Mouse (Mus musculus) gastrocnemius, postnatal 10 days (tissue): ENCODE results near the gene Fryl. TPM values are rescaled to one million over a fixed set of nuclear protein-coding genes. Genes with fewer than 3 reads are reported as not detected.

ENCODE experiments used
- DNase-seq: peaks from one replicate; pipeline ENCODE4 v3.0.0; 2021; ENCODE audit warnings: mixed read lengths
- total RNA-seq, 2 experiments: library from RNA; stranded (reverse); gene quantifications; 2 replicates each; pipeline ENCODE4 v1.2.3; 2021

Fryl gene
- total RNA-seq, 2 experiments from 2014 or later = 23.8 to 36.4 TPM

DNA sequence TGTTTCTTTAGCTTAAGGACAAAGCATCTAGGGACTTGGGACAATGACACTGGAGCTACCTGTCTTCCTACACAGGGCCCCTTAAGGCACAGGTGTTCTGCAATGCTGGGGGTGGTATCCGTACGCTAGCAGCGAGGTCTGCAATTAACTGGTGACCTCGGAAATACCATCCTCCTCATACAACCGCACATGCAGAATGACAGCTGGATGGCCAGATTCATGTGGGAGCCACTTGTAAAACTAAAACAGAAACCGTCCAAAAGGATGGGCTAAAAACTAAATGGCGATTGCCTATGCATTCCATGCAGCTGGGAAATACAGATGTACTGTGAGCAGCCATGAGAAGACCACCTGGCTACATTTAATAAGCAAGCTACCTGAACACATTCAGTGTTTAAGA, 34.6 kb downstream of the Fryl start:
- no peak for DNase-seq

DNA sequence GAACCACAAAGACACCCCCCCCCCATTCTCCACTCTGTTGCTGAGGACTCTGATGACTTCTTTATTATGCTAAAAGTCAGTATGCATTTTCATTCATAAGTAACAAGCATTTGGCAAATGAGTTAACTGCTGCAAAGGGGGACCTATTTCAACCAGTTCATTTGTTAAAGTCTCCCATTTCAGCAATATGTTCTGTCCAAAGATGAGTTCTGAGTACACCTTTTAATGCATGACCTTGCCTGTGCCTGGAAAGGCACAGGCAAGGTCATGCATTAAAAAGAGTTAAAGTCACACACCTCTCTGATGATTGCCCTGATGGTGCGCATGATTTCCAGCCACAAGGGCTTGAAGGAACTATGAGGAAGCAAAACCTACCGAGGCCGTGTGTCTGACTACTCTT, 36.7 kb downstream of the Fryl start:
- DNase-seq = no peak

DNA sequence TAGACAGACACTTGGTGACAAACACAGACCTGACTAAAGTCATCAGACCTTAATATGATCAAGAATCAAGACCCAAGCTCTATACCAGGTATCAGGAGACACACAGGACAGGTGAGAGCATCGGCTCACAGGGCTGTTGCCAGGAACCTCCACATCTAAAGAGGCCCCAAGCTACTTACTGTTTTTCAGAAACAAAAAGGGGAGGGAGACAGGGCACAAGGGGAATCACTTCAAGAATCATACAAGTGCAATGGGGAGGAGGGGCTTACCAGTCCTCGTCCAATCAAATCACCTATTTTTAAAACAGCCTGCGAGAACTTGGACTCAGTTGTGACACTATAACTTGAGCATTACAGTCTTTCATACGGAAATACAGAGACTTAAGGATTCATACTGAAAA, 38.4 kb downstream of the Fryl start:
- DNase-seq = no peak

DNA sequence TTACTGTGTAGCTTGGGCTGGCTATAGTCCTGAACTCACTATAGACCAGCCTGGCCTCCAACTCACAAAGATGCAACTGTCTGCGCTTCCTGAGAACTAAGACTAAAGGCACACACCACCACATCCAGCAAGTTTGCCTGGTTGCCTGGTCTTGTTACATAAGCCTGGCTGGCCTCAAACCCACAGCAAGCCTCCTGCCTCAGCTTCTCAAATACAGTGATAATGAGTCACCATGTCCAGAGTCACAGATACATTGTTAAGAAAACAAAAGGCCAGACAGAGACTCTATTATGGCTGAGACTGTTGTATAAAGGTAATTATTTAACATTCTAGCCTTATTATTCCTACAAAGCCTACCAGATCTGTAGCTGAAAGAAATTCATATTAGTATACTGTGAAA, 39.3 kb downstream of the Fryl start:
- DNase-seq = no peak

DNA sequence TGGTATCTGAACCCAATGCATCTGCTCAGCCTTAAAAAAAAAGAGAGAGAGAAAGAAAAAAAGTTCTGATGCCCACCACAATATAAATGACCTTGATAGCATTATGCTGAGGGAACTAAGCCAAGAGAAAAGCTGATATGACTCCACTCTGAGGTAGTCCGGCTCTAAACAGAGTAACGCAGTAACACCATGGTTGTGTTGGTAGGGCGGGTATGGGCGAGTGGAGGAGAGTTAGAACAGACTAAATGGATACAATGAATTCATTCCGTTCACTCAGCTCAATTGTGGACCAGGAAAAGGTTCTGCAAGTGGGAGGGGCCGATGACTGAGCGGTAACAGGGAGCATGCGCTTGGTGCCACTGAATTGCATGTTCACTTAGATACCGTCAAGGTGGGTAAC, 40.4 kb downstream of the Fryl start:
- DNase-seq = no peak

DNA sequence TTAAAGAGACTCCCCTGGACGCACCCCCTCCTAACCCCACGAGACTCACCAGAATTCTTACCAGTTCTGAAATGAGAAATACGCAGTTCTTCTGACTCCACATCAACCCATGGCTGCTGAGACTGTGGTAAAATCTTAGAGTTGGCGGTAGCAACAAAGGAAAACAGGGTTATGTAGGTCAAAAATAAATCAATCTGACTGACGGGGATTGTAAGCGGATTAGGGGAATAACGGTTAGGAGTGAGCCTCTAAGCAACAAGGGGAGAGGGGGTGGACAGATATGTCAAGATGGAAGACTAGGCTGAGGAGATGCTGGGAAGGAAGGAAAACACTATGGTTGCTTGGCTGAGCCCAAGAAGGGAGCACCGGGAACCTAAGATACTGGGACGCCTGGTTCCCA, 44.0 kb downstream of the Fryl start:
- no peak for DNase-seq

DNA sequence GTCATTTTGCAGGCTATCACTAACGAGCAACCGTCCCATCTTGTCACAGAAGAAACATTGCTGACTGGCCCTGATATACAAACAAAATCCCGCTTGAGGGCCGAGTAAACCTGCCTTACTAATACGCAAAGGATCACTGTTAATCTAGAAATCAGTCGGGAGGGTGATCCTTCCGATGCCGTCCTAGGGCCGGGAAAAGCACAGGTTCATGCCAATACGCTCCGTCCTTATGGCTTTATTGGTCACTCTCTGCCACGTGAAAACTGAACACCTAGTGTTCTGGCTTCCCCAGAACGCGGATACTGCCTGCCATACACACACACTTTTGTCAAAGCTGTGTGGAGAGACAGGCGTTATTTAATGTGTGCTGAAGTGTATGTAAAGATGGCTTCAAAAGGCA, 44.5 kb downstream of the Fryl start:
- DNase-seq = no peak

DNA sequence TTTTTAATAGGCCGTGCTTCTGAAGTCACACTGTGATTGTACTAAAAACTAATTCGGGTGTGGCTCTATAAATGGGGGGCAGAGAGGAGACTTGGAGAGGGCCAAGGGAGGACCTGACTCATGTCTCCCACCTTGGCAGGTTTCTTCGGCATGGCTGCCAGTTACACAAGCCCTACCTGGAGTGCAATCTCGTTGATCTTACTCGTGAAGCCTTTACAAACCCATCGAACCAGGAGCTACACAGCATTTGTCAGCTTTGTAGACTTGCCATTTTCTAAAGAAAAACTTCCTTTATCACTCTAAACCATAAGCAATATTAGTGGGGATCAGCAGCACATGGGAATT, 45.5 kb downstream of the Fryl start:
- no peak for DNase-seq

DNA sequence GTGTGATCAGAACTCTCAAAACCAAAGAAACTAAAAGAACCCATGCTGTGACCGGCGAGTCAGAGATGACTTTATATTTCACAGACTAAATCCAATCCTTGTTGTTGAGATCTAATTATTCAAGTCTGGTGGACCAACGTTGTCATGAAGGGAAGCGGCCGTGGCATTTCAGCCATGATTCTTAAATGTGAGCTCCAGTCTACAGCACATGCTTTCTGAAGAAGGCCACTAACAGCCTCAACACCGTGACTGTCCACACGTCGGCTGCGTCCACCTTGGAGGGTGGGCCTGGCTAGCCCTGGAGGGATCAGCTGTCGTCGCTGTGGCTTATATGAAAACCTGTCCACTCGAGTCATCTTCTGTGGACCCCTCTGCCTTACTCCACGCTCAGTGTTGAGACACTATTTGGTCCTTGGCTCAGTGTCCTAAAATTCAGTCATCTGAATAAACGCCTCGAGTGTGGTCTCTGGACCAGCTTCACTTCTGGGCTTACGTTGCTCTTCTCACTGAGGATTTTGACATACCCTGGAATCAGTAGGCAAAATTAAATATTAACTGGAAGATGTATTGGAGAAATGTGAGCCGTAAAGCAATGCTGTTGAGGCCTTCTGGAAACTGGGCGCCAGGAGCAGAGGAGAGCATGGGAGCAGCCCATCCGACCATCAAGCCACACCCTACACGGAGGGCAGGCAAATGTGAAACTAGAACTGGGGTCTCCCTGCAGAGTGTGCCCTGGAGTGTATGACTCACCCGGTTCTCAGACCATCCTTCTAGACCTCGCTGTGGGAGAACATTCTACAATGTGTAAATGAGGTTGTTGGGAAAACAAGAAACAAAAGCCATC, 46.1 kb downstream of the Fryl start:
- DNase-seq = no peak

DNA sequence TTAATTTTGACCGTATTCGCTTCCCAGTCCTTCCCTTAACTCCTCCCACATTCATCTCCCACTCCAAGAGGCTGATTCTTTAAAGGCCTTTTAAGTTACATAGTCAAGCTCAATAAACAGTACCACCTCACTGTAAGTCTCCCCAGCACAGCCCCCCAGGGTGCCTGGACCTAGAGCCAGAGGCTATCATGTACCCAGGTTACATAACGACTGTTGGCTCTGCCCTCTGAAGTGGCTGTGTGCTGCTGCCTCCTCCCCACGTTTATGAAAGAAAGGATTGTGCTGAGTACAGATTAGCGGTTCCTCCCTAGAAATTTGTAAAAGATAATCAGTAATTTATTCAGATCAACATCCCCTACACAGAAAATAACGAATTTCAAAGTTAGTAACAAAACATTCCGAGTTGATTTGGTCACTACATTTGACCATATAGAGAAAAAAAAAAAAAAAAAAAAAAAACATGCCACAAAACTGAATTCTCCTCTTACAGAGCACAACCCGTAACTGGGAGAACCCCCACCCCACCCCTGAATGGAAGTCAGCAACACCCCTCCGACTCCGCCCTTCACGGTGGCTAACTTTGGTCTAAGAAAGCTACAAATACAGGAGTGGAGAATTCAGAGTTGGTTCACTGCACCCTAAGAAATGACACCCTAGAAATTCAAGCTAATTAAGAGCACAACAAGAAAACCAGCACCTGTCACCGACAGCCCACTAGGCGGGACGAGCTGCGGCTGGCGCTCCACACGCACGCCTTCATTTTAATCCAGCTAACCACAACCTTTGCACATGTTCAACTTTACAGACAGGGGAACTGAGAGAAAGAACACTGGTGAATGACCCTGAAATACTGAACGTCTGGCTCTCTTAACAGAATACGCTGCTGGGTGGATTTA, 47.0 kb downstream of the Fryl start:
- no peak for DNase-seq

DNA sequence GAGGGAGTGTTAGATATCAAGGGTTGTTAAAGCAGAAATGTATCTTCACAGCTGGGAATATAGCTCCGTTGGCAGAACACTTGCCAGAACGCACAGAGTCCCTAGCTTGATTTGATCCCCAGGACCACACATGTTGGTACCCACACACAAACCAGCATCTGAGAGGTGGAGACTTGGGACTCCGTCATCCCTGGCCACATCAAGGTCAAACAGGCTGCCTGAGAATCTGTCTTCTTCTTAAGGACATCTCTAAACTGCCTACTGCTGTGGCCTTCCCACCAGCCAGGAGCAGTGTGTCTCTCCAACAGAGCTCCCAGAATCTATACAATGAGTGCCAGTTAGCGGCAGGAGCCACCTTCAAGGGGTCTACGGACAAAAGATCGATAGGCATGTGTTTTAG, 47.8 kb downstream of the Fryl start:
- DNase-seq = no peak

DNA sequence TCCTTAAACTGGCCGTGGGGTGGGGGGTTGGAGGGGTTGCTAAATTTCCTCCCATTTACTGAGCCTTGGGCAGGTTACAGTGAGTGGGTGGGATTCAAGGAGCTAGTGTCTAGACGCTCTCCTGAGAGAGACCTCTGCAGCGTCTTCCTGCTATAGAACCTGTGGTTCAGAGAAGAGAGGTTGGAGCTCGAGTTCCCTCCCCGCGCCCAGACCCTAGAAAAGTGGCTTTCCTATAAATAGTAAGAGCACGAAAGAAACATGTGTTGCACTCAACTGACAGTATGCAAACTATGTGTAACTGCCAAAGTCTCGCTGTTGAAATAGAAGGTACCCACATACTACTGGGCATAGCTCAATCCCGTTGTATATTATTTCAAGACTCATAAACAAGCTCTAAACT, 49.7 kb downstream of the Fryl start:
- no peak for DNase-seq

DNA sequence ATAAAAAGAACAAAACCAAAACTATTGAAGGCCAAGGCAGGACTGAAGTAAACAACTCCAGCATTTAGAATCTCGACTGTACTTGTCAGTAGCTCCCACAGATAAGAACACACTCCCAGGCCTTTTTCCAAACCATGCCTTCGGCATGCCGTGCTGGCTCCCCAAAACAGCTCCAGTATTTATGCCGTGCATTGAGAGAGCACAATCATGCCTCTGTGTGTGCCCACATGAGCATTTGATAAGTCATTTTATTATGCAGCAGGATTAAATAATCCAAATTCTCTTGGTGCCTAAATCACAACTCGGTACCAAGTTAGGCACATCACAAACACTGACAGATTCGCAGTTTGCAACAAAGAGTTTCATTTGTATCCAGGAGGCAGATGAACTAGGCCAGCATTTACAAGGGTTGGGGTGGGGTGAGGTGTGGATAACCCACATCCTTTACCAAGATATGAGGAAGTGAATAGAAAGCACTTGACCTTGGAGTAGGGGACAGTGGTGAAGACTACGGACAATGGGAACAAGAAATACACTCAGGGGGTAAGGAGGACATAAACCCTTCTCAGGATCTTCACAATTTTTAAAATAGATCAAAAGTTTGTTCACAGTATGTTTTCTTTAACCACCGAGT, 50.3 kb downstream of the Fryl start:
- DNase-seq = no peak

DNA sequence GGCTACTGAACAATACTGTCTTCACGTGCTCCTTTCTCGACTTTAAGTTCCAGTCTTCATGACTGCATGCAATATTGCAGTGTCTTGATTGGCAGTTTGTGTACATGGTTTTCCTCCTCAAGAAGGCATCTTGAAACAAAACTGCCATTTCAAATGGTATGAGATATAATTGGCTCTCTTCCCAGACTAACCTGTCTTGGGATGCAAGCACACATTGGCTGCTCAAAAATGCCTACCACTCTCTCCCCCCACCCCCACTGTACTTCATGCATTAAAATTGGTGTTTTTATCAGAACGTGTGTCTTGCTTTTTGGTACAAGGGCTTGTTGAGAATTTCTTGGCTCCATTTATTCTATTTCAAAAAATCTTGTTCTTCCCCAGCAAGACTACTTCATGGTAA, 51.4 kb downstream of the Fryl start:
- DNase-seq = no peak

DNA sequence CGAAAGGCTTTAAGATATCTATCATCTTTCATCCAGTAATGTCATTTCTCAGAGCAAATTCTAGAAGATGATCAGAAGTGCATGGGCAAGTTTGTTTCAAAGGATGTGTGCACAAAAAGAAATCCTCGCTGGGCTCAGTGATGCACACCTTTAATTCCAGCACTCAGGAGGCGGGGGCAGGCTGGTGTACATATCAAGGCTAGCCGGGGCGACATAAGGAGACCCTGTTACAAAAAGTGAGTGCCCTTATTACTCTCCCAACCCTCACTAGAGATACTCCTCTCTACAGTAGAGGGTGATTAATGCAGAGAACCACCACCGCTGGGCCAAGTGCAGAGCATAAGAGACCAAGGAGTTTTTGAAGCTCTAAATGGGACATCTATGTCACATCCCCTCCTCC, 53.9 kb downstream of the Fryl start:
- no peak for DNase-seq

DNA sequence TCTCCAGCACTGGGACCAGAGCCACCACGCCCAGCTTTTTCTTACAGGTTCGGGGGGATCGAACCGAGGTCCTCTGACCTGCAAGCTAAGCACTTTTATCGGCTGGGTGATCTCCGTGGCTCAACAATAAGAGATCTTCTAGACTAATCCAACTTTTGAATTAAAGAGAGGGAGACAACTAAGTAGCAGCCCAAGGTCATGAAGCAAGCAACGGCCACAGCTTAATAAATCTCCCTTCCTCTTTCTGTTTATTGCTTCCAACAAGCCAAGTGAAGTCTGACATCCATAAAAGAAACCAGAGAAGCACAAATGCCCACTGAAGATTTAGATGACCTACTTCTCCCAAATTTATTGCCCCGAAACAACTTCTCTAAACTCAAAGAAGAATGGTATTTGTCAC, 54.3 kb downstream of the Fryl start:
- no peak for DNase-seq

DNA sequence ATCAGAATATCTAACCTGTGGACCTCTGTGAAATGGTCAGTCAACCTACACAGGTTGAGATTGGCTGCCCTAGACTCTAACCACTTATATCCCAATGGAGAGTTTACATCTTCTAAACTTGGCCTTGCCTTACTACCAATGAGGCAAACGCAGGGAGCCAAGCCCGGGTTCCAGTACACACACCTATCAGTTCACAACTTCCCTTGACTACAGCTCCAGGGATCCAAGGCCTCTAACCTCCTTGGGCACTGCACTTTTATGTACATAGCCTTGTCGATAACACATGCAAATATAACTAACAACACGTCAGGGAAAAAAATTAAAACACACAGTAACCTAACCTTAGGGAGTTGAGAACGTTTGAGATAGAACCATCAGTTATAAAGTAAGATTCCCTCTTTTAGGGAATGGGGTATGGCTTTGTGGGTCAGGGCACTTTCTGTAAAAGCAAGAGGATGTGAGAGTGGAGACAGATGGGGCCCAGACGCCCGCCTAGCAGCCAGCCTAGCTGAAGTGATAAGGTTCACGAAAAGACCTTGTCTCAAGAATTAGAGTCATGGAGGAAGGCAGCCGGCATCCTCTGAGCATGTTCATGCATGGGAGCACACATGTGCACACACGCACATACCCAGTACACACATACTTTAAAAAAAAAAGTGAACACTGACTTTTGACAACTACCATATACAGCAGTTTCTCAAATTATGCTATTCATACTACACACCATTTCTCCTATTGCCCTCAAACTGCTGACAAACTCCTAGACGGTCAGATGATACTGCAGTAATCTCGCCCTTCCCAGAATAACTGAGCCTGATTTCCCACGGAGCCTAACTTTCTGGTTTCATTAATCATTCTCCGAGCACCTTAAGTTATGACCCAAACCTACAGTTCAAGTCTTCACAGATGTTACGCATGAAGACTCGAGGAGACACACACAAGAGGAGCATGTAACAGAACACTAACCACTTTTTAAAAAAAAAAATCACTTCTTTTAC, 55.7 kb downstream of the Fryl start:
- no peak for DNase-seq

DNA sequence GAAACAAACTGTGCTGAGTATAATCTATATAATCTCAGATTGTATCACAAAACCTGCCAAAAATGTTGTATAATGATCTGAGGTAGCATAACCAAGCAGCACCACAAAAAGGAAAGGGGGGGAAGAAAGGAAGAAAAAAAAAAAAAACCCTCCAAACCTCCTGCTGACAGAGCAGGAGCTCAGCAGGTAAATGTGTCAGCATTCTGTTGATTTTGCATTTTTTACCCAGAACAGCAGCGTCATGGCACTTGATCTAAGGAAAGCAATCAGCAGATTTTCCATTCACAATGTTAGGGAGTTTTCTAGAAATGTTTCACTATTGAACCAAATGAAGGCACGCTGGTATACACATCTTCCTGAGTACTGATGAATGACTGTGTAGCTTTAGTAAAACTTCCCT, 56.8 kb downstream of the Fryl start:
- DNase-seq = no peak

DNA sequence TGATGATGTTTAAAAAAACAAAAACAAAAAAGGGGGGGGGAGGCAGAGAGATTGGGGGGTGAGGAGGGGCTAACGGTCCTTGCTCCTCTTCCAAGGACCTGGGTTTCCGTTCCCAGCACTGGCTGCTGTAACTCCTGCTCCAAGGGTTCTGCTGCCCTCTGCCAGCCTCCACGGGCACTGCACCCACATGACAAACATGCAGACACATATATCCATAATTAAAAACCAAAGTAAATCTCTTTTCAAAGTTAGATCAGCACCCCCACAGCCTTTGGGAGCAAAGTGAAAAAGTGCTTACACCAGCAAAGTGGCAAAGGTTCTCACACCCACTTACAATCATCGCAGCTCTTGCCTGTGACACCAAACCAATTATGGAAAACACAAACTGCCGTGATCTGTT, 57.7 kb downstream of the Fryl start:
- DNase-seq = no peak

DNA sequence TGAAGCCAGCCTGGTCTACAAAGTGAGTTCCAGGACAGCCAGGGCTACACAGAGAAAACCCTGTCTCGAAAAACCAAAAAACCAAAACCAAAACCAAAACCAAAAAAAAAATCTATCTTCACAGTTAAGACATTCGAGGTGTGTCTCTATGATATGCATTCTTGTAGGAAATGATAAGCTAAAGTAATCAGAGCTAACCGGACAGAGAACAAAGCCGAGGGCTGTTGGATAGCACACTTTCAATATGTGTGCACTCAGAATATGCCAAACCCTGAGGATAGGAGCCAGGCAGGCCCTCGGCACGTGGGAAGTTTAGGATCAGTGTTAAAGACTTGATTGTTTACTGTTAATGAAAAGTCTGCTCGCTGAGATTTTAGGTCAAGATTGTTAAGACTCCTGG, 58.6 kb downstream of the Fryl start:
- no peak for DNase-seq

DNA sequence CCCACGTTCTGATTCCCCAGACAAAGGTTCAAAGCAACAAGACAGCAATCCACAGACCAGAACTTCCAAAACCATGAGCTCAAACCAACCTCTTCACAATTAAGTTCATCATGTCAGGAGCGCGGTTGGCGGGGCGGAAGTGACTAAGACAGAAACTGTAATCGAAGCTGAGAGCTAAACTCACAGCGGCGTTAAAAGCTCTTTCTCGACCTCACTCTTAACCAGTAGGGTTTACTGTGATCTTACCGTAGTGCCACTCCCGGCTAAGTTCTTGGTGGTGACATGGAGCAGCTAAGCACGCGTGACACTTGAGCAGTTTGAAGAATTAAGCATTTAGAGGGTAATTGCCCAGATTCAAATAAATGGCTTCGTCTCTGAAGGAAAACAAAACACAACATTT, 61.7 kb downstream of the Fryl start:
- DNase-seq = no peak

DNA sequence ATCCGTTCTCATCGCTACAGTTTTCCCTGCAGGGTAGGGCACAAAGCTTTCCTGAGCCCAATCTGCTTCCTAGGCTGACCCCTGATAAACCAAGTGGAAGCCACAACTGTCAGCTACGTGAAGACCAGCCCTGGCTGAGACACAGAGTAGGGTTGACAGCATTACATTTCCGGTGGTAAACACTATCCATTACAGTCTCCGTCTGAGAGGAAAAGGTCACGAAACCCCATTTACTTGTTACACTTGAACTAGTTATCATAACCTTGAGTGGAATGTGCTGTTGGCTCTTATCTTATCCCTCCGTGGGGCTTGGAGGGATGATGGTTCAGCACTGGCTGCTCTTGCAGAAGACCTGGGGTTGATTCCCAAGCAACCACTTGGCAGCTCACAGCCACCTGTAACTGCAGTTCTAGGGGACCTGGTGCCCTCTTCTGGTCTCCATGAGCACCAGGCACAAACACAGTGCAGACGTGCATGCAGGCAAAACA, 62.3 kb downstream of the Fryl start:
- DNase-seq = no peak
